Mouse (Mus musculus) adrenal gland, adult 2 months (tissue): ENCODE results near the gene Csgalnact2. TPM values are rescaled to one million over a fixed set of nuclear protein-coding genes. Genes with fewer than 3 reads are reported as not detected.

ENCODE experiments used
- DNase-seq: peaks from one replicate; pipeline ENCODE4 v3.0.0; 2021
- long read RNA-seq: library from polyadenylated mRNA; stranded (forward); transcript quantifications from one replicate; pipeline ENCODE4 v2.0.0, GENCODE M21; 2021
- polyA plus RNA-seq: library from polyadenylated mRNA; depleted of rRNA; stranded (reverse); fragments of >200 nt; gene quantifications from 2 replicates; pipeline ENCODE4 v1.2.3, GENCODE M21; 2012; rRNA removed
- total RNA-seq, 2 experiments: library from RNA; stranded (reverse); gene quantifications; 2 replicates each; pipeline ENCODE4 v1.2.3; 2021

Gene Csgalnact2
- total RNA-seq (10 to 100 TPM; 15.3 to 23.6 TPM), polyA plus RNA-seq (0.86 and 0.95 TPM in 2 replicates)
- long read RNA-seq, transcript Csgalnact2-201 (8 exons, 3,661 nt): major isoform, 10 of 18 reads
- long read RNA-seq, partial matches to known transcripts: 2 of 18 reads
- long read RNA-seq, other reads (novel, unspliced or antisense): 6 of 18 reads

DNA sequence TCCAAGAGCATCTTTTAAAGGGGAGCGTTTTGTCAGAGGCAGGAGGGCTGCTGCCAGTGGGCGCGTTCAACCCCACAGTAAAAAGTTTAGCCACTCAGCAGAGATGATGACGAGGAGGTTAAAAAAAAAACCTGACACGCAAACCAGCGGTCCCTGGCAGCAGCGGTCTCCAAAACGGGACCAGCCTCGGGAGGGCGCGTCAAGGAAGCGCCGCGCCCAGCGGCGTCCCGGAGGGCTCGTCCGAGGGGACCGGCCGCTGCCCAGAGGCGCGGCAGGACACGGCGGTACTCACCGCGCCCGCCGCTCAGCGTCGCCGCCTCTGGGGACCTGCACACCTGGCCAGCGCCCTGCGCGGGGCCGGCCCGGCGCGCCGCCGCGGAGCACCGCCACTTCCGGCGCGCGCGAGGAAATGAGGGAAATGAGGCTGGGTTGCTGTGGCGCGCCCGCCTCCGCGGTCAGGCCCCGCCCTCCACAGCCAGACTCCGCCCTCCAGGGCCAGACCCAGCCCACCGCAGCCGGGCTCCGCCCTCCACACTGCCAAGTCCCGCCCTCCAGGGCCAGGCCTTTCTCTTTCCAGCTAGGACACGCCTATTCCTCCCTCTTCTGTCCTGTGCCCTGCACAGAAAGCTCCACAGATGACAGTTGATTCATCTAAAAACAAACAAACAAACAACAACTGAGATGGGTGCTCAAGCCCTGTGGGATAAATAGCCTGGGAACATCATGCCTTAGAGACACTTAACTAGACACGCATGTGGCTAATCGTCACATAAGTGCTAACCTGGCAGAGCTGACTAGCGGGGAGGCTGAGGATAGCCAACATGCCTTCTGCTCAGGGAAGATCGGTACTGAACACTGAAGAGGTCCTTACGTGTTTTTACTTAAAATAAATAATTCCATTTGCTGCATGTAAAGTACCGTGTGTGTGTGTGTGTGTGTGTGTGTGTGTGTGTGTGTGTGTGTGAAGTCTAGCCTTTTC lies at the start of gene Csgalnact2:
Gene Csgalnact2, minus strand, starts transcription at position 410 of the 979 bp plus-strand sequence.
- peak; percentile 98 for DNase-seq

GRCm38 (mm10) chr6:118188599-118188998 lies 49.7 kb upstream of the Csgalnact2 start:
- DNase-seq: no peak

GRCm38 (mm10) chr6:118187285-118187641 lies 48.3 kb upstream of the Csgalnact2 start:
- no peak for DNase-seq

DNA sequence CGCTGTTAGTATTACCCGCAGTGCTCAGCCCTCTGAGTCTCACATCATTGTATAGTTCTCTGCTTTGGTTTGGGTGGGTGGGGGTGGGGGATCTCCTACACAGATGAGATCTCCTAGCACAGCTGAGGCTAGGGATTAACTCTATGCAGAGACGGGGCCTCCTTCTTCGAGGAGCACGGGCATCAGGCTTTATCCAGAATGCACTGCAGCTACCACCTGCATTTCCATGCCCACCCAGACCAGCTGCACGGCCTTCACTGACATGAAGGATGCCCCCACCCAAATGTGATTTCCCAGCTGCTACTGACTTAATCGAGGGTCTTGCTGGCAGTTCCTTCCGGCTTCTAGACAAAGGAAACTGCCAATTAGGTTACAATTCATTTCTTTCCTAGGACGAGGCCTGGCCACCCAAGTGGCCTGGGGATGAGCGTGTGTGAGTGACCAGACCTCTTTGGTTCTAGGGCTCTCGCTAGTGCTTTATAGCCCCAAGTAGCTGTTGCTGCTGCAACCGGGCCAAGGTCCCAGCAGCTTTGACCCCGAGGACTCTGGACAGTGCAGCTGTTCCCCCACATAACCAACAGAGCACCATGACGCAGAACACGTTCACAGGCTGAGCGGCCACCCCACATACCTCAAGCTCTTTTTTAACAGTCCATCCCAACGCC lies 47.8 kb upstream of the Csgalnact2 start:
- DNase-seq: no peak

- DNase-seq: peak; percentile 14
Measured at GRCm38 (mm10) chr6:118184126-118184525, 45.2 kb upstream of the Csgalnact2 start.

GRCm38 (mm10) chr6:118180085-118180423 lies 41.1 kb upstream of the Csgalnact2 start:
- DNase-seq: no peak

- DNase-seq: peak; percentile 77
Measured at GRCm38 (mm10) chr6:118179316-118180084, 40.6 kb upstream of the Csgalnact2 start.

DNA sequence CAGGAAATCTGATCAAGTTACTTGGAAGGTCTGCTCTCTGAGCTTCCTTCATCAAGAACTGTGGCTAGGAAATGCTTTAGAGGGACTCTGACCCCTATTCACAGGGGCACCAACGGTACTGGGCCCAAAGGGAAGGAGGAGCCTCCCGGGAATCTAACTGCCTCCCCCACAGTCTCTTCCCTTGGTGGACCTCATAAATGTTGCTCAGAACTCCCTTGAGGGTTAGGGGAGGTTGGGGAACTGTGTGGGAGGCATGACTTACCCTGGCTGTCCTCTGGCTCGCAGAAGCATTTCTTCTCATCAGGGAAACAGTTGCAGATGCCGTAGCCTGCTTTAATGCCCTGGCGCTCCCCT lies 35.0 kb upstream of the Csgalnact2 start:
- no peak for DNase-seq

- no peak for DNase-seq
Measured at GRCm38 (mm10) chr6:118173251-118173974, 34.5 kb upstream of the Csgalnact2 start.

DNA sequence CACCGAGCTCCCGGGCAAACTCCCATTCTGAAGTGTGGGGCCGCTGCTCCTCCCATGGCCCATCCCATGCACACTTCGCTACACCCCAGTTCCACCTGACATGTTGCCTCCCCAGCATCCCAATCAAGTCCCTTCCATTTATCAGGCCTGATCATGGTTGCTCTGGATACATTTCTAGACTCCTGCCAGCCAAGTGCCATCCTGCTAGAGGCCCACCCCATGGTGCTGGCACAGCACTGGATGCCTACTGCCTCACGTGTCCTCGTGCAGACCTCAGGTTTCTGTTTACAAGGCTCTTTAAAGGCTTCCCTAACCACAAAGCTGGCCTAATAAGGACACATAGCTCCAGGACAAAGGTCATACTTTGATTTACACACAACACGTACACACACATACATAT lies 32.4 kb upstream of the Csgalnact2 start:
- DNase-seq: no peak

DNA sequence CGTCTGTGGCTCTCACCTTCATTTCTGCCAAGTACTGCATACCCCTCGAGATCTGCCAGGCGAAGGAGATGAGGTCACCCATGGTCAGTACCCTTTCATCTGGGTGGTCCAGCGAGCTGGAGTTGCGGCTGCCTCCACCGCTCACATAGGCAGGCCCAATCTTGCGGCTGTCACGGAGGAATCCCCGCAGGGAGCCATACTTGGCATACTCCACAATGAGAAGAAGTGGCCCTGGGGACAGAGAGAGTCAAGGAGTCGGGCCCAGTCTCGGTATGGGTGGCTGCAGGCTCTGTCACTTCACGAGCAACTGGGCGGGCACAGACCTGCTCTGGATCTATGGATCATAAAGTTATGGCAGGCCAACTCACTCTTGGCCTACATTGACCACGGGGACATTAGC lies 29.2 kb upstream of the Csgalnact2 start:
- no peak for DNase-seq

DNA sequence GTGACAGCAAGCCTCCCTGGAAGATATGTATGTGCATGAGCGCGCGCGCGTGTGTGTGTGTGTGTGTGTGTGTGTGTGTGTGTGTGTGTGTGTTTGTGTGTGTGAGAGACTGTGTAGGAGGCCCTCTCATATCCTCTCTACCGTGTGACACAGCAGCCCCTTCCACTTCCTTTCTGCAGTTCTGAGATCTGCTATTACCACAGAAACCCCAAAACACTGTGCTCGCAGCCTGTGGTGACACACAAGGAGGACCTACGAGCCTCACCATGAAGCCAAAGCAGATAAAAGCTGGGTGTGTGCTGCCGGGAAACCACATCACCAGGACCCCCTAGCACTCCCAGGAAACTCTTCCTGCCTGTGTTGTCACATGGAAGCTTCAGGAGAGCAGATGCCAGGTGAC lies 28.1 kb upstream of the Csgalnact2 start:
- DNase-seq: no peak

DNA sequence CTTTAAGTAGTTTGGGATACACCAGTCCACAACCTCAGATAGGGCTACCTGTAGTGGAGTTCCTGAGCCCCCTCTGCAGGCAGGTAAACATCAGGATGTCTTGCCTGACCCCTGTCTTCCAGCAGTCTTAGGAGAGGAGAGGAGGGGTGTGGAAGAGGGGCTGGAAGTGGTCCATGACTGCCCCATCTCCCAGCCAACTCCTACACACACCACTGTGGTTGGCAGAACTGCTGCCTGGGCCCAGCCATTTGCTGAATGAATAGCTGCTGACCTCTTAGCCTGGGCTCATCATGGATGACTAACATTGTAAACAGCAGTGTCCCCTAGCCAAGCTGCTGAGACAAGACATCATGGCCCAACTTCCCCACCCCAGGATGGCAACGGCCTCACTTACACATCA lies 26.6 kb upstream of the Csgalnact2 start:
- no peak for DNase-seq

- DNase-seq: no peak
Measured at GRCm38 (mm10) chr6:118164691-118165090, 25.8 kb upstream of the Csgalnact2 start.

- DNase-seq: no peak
Measured at GRCm38 (mm10) chr6:118163086-118163485, 24.1 kb upstream of the Csgalnact2 start.

DNA sequence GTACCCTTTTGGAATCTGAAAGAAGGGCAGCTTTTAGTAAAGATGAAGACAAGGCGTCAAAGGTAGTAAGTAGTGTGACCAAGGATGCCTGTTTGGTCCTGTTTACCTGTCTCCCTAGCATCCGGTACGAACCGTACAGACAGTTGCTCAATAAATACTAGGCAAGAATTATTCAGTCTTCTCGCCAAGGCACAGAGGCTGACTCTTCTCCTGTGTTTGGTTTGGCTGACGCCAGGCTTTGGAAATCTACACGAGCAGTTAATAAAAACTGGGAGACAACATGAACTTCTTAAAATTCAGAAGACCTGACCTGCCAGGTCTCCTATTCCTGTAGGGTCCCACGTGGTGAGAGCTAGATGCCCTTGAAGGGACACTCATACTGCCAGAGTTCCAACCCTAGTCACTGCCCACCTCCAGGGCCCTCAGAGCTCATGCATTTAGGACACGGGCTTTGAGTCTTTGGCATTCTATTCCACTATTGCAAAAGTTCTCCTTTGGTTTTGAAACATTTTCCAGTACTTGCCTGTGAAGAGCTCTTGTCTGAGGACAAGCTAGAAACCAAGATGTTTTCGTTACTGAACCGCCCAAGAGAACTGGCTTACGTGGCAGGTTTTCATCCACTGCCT lies 23.6 kb upstream of the Csgalnact2 start:
- DNase-seq: no peak

GRCm38 (mm10) chr6:118153091-118153490 lies 14.2 kb upstream of the Csgalnact2 start:
- DNase-seq: no peak

GRCm38 (mm10) chr6:118150988-118151387 lies 12.0 kb upstream of the Csgalnact2 start:
- DNase-seq: no peak

DNA sequence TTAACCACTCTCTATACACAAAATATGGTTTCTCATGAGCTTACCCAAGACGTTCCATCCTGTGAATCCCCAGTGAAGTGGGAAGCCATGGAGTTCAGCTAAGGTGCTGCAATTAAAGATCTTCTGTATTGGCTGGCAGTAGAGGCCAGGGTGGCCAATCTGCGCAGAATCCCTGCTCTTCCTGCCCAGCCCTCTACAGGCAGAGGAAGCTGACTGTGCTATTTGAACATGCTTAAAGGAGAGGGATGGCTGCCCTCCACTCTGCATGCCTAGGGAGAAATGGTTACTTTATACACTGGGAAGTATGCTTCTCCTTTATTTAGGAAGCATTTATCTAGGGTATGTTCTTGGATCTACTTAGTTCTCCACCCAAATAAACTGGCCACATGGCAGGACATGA lies 11.6 kb upstream of the Csgalnact2 start:
- no peak for DNase-seq

DNA sequence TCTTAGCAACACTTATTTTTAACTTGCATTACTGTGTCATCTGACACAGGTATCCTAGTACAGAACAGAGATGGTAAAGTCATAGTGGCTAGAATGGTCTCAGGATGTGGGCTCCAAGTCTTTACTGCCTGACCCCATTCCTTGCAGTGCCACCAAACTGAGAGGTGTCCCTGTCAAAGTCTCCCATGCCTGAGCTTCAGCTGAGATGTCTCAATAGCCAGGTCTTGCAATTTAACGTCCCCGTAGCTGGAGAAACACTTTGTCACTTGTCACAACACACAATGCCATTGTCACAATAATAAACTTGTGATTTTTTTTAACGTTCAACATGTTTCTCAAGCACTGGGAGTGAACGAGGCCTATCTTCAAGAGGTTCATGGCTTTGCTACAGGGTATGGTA lies 11.2 kb upstream of the Csgalnact2 start:
- no peak for DNase-seq

DNA sequence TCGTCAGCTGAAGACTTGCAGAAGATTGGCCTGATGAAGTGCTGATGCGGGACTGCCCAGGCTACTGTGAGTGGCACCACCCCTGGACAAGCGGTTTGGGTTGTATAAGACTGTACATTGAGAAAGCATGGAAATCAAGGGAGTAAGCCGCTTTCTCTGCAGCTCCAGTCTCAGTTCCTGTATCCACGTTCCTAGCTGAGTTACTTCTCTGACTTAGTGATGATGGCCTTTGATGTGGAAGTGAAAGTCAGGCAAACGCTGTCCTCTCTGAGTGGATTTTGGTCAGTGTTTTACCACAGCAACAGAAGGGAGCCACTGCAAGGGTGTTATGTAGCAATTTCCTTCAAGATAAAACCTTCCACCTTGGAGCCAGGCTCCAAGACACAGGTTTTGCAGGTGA lies 2.0 kb upstream of the Csgalnact2 start:
- DNase-seq: no peak
